Mouse (Mus musculus) frontal cortex, postnatal 10 days (tissue): Measurements from ENCODE around the gene Vipas39.
A peak's percentile ranks its signal among the peaks of the same experiment; 100 is the strongest.
"Not testable (repeated sequence)": the region's sequence is repeated elsewhere in the genome, so short reads cannot be mapped to it uniquely, and the experiment has no call there.

Experiments used
- DNase-seq, 2 experiments: peaks; one replicate each; pipeline ENCODE4 v3.0.0; 2022; ENCODE audit warnings: low spot score in 2 of 2, mixed read lengths in 1 of 2

Vipas39 gene

DNA sequence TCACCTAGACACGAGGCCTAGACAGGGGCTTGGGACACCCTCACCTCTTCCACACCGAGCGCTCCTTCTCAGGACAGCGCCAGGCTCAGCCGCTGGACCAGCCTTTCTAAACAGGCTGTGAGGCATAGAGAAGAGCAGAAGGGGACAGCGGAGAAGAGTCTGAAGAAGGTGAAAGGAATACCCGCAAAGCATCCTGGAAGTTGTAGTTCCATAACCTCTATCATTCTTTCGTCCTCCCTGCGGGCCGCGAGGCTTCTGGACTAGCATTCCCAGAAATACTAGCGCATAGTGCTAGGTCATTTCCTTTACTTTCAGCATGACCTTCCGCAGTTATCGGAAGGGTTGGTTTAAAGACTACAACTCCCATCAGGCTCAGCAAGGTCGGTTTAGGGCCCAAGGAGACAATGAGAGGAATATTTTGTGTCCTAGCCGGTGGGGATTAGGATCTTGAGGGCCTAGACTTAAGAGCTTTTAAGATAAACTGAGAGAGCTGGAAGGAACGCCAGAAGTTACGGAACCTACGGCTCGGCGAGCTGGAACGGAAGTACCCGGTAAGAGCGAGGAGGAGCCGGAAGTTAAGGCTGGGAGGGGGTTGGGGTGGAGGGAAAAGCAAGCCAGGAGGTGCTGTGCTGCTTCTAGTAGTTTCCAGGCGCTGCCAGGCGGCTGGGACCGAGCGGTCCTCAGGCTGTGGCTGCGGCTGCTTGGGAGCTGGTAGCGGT, at the start of gene Vipas39, which contains the start of gene Ahsa1:
TSS of gene Vipas39 (minus strand) at position 149 of the 719 bp plus-strand sequence.
TSS of gene Ahsa1 (plus strand) at position 372 of the 719 bp plus-strand sequence.
- DNase-seq = peak; percentile 86 to 90

DNA sequence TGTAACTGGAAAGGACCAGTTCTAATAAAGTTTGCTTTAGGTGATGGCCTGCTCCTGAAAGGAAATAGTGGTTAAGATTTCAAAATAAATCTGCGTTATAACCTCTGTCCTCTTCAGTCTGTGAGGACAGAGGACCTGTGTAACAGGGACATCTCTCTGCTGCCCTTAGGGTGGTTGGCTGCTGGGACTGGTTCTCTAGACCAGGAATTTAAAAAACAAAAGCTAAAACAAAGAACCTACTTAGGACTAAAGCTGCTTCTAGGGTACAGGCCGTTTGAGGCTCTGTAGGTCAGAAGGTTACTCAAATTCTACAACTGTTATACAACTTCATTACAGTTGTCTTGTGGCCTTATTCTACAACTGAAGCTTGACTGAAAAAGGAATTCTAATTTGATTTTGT, 47.0 kb upstream of the Vipas39 start:
- no peak for DNase-seq

DNA sequence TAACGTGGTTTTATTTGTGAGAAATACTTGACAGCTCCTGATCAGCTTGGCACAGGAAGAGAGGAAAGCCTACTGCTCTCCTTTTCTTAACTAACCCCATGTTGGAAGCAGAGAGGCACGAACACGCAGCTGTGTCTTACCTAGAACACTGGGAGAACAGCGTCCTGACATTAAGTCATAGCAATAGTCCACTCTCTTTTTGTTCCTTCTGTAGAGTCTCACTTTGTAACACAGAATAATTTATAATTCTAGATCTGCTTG, 40.5 kb upstream of the Vipas39 start:
- DNase-seq = not testable (repeated sequence)

DNA sequence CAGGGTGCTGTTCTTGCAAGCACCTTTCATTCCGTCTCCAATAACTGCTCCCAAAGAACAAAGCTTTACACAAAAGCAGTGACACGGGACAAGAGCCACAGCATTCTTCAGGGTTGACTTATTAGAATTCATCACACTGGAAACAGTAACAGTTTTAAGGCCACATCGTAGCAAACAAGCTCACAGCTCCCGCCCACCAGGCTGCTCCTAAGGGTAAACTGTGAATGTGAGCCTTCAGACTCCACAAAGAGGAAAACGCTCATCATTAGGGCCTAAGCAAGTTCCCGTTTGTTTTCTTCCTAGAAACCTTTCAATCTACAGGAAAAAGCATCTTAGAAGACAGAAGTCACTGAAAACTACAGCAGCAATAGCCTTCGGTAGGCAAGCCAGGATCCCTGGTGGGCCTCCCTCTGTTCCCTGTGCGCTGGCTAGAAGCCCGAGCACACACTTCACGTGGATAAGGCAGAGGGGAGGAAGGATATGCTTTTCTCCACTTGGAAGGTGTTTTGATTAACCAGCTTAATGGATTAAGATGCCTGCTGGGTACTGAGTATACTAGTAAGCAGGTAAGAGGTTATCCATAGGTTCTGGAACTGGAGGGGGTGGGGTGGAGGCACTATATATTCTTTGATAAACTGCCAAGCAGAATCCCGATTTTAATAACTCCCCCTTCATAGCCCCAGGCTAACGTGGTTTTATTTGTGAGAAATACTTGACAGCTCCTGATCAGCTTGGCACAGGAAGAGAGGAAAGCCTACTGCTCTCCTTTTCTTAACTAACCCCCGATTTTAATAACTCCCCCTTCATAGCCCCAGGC, 39.9 kb upstream of the Vipas39 start:
- no peak for DNase-seq

DNA sequence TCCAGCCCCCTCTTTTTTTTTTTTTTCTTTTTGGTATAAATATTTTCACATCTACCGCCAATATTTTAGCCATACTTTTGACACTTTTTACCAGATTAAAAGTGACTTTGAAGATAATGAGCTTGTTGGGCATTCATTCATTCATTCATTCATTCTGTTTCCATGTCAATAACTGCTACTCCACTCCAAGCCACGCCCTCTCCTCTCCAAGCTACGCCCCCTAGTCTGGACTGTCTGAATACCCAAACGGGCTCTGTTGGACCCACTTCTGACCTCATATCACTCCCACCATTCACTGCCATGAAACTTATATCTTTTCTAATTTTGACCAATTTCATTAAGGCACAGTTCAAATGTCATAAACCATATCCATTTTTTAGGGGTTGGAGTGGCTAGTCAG, 35.1 kb upstream of the Vipas39 start:
- DNase-seq = no peak

DNA sequence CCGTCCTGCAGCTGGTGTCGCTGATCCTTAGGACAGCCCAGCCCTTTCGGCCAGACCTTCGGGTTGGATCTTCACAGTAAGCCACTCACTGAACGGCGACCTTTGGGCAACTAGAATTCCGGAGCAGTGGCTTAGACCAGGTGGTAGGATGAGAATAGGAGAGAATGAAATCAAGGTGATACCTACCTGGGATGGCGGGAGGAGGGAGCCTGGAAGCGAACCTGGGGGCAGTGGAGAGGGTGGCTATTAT, 34.3 kb upstream of the Vipas39 start:
- no peak for DNase-seq

DNA sequence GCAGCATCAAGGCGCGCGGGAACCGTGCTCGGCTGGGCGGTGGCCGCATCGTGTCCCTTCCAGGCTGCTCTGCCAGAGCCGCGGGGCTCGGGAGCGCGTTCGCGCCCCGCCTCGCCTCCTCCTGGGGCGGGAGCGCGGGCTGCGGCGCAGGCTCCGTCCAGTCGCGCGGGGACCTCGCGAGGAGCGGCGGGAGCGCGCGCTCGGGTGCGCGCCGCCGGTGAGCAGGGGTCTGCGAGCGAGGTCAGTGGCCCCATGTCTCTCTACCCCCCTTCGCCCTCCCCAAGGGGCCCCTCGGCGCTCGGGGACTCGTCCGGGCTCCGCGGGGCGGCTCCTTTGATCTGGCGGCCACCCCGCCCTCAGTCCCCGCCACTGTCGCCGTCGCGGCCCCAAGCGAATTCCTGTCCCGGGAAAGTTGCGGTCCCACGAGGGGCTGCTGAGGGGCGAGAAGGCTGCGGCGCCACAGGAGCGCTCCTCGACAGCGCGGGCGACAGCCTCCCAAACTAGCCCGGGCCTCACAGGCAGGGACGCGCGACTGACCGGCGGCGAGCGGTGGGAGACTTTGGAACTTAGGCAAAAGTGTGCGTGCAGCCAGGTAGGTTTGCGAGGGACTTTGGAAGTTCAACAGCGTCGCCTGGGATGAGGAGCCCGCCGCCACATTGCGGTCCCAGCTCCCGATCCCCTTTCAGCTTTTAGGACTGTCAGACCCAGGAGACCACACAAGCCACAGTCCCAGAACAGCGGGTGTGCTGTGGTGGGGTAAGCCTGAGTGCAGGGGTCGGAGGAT, 33.8 kb upstream of the Vipas39 start, which contains the start of gene Ism2:
TSS of gene Ism2 (minus strand) at position 49 of the 784 bp plus-strand sequence.
- DNase-seq = peak in 1 of 2 experiments; percentile 19

DNA sequence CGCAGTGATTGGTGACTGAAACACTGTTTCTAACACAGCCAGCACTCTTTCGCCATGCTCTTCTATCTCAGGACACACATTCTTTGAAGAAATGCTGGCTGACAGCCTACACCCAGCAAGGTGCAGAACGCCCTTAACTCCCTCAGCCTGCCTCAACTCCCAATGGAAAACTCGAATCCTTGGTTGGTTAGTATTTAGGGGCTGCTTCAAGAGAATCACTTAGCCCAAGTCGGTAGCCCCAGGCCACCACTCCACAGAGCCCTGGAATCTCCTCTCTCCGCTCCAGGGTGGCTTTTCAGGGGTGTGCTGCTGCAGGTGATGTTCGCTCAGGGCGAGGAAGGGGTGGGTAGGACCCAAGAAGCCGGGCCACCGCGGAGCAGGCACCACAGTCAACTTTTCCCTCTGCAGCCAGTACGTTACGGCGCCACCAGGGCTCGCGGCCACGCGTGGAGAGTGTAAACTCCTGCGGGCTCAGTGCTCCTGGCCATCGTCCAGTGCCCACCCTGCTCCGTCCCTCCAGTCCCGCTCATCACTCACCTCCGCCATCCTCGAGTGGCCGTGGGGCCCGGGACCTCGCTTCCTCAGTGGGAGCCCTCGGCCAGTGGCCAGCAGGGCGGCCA, 33.1 kb upstream of the Vipas39 start:
- no peak for DNase-seq

DNA sequence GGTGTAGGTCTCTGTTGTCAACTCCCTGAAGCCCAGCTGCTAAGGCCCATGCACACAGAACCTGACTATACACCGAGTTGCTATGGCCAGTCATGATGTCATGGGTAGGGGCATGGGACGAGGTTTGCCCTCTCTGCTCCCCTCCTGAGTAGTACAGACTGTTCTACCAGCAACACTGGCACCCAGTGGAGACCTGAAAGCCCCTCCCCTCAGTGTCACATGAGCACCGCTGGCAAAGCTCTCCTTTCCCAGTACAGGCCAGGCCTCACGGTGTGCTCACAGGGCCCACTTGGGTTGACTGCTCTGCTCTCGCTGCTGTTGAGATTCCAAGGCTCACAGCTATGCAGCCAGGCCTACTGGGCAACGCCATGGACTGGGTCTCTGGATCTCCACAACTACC, 27.9 kb upstream of the Vipas39 start:
- DNase-seq = no peak

DNA sequence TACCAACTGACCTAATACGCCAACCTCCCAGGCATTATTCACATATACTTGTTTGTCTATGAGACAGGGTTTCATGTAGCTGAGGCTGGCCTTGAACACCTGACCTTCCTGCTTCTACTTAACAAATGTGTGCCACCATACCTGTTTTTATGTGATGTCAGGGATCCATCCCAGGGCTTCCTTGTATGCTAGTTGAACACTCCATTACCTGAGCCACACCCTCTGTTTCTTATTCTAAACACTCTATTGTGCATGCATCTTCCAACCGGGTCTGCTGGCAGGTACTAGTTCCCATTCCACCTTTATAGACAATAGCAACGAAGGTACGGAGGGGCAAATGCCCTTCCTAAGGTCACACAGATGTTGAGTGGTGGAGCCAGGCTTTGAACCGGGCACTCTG, 23.0 kb upstream of the Vipas39 start:
- no peak for DNase-seq

DNA sequence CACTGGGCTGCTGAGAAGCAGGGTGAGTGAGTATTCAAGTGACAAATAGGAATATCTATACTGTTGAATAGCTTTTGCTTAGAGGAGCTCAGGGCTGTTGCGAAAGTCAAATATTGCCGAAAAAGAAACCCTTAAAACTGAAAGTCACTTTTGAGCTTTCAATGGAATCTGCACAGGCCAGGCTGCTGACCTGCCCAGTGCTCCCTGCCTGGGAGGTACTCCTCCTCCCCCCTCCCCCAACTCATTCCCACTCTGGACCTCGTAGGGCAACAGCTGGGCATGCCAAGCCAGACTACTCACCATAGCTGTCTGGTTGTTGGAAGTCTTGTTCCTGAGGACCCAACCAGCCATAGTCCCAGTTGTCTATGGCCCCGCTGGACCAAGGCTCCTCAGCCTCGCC, 18.7 kb upstream of the Vipas39 start:
- no peak for DNase-seq

DNA sequence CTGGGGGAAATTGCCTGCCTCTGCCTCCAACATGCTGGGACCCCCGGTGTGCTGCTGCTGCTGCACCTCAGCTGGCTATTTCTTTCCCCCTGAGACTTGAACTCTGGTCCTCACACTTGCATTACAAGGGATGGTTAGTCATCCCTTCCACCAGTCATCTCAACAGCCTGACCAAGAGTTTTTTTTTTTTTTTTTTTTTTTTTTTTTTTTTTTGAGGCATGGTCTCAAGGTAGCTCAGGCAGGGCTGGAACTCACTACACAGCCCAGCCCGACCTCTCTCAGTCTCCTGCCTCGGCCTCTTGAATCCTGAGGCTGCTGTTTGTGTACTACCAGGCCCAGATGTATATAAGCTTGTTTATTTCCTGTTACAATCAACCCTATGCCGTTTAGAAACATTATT, 18.2 kb upstream of the Vipas39 start:
- no peak for DNase-seq

DNA sequence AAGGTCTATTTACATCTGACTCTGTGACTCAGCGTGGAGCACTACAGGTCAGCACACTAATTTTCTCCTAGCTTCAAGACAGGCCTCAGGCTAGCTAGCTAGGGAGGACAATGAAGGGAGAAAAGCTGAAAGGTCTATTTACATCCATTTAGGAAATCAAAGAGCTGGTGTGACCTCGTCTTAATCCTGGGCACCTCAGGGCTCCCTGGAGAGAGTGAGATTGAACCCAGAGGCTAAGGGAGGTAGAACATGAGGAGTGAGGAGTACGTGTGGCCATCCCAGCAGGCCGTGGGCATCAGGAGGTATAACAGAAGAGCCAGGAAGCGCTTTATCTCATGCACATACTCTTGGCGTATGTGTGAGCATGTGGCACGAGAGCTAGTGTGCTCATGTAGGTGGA, 17.6 kb upstream of the Vipas39 start:
- no peak for DNase-seq

DNA sequence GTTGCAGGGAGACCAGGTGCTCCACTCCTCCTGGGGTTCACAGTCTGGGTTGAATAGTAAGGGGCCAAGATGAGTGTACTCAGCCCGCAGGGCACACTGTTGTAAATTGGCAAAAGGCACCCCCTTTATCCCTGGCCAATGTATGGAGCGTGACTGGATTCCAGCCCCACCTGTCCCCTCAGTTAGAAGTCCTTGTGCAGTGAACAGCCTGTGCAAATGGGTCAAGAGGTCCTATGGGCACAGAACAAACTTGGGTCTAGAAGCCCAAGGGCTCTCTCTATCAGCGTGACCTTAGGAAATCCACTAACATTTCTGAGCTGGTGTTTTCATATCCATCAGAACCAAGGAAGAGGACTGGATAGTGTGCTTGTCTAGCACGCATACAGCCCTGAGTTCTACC, 16.7 kb upstream of the Vipas39 start:
- DNase-seq = no peak

DNA sequence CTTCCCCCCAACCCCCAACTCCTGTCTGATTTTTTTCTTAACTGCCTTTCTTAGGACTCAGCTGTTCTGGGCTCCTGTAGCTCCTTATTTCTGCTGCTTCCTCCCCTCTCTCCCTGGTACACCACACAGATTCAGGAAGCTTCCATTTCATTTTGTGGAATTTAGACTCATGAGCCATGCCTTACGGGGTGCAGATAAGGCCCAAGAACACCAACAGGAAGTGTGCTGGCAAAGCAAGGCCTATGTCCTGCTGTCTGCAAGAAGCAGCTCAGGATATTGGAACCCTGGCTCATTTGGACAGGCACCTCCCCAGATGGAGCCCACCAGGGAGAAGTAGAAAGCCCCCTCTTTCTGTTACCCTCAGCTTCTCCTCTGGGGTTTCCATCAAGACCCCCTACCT, 15.7 kb upstream of the Vipas39 start:
- DNase-seq = no peak

DNA sequence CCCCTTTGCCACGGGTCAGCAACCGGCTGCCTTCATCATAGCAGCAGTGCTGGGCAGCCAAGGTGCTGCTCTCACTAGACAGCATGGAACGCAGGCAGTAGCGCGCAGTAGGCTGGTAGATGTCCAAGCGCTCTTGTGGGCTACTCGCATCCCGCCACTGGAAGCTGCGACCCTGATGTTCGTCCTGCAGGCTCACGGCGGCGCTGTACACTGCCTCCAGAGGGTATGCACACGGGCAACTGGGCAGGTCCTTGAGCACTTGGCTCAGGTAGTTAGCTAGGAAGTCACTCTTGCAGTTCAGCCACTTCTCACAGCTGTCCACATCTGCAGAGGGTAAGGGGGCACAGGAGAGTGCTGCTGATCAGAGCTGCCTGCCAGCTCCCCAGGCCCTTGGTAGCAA, 13.8 kb upstream of the Vipas39 start:
- DNase-seq = no peak

DNA sequence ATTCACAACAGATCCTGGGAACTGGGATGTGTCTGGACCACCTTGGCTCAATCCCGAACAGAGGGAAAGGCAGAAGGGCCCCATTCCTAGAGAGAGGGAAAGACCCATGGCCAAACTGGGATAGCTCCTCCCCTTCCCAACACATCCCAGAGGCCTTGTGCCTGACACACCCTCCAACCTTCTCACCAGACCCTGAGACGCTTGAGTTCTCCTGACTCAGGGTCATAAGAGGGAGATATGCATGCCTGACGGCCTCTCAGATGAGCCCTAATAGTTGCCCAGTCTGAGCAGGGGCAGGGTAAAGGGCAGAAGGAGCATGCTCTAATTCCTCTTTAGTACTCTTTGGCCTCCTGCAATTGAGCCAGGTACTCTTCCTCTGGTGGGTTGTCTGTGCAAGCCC, 13.3 kb upstream of the Vipas39 start:
- DNase-seq = no peak

DNA sequence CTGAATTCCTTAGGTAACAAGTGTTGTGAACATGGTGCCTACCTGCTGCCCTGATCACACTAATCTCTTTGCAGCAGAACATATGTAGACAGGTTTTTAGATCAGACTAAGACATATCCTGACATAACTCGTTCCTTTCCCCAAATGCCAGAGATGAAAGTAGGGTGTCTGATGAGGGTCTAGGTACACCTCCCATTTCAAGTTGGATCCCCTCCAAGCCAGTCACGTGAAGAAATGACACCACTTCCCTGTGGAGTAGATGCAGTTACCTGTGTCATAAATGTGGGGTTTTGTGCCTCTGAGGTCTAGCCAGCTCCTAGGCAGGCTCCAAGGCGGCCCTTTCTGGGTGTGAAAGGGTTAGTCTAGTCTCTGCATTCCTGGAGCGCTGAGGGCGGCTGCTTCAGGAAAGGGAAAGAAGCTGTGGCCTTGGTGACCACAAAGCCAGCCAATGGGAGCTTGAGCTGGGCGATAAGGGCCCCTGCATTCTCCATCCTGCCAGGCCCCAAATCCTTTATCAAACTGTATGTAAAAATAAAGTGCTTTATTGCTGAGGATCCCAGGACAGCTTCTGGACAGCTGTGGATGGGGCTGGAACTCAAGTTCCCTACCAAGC, 12.2 kb upstream of the Vipas39 start:
- no peak for DNase-seq

DNA sequence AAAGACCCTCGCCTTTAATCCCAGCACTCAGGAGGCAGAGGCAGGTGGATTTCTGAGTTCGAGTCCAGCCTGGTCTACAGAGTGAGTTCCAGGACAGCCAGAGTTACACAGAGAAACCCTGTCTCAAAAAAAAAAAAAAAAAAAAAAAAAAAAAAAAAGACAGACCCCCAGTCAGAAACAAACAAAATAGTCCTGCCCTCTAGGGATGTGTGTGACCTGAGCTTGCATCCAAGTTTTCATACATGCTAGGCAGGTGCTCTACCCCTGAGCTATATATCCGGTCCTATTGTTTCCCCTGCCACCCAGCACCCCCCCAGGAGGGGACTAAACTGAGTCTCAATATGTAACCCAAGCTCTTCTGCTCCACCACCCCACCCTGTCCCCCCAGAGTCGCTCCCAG, 11.2 kb upstream of the Vipas39 start:
- not testable (repeated sequence) for DNase-seq

DNA sequence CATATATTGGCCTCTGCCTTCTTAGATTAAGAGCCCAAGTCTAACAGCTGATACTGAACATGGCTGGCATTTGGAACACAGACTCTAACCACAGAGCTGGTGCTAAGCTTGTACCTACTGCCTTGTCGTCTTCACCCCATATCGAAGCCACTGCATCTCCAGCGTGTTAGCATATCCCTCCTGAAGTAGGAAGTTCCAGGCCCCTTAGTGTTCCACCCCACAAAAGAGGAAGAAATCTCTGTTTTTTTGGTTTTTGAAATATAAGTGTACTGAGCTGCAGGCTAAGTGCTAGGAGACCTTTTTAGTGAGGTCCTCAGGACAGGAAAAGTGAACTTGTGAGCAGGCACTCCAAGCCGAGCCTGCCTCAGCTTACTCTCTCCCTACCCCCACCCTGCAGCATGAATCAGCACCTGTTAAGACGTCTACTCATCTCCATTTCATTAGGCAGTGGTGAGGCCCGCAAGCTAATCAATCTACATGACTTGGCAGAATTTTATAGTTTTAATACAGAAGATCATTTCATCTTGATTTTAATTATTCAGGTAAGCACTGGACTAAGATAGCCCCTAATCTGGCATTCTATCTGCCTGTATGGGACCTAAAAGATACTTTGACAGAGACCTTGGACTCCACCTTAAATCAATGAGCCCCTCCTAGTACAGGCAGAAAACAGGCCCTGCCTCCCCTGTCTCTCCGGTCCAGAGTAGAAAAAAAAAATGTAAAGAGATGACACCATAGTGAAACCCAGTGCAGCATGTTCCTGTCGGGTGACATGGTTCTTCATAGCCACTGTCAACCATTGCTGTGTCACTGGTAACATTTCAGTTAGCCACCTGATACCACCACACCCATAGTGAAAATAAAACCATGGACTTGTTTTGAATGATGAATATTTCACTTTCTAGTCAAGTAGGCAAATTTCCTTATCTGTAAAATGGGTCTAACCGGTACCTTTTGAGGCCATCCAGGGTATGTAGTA, 9.1 kb upstream of the Vipas39 start:
- DNase-seq = no peak

DNA sequence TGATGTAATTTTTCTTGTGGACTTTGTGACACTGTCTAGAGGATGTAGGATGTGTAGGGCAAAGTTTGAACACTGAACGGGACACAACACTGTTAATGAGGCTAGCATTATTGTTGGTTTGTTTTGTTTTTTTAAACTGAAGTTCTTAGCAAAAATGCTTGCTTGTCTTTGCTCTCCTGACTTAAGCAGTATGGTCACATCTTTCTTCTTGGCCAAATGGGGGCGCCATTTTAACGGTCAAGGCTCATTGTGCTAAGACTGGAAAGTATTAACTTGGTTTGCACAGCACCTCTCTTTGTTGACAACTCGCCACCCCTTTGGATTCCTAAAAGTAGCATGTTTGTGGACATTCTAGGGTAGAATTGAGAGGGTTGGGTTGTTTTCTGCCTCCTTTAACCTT, 1.6 kb upstream of the Vipas39 start:
- no peak for DNase-seq
